Mouse (Mus musculus) olfactory bulb, adult 2 months (tissue): Measurements from ENCODE around the gene Syt16. TPM values are rescaled to one million over a fixed set of nuclear protein-coding genes. Genes with fewer than 3 reads are reported as not detected.

Source experiments
- H3K27ac ChIP-seq: fragments of 200-500 bp; 2 replicates; pipeline ENCODE4 v1.5.1; 2012; ENCODE audit warnings: low read depth, low read length; ENCODE audit not compliant: insufficient read depth
- H3K4me1 ChIP-seq: fragments of 200-500 bp; 2 replicates; pipeline ENCODE4 v1.6.1; 2012; ENCODE audit warnings: low read length; ENCODE audit not compliant: control insufficient read depth, insufficient read depth
- H3K4me3 ChIP-seq: fragments of 200-500 bp; 2 replicates; pipeline ENCODE4 v1.5.1; 2012; ENCODE audit warnings: mild to moderate bottlenecking, low read depth, low read length, moderate library complexity; ENCODE audit not compliant: insufficient read depth
- CTCF ChIP-seq: fragments of 200-500 bp; IDR thresholded peaks from 2 replicates; pipeline ENCODE4 v1.5.1; 2012; ENCODE audit warnings: low read depth, mild to moderate bottlenecking, low read length, moderate library complexity; ENCODE audit not compliant: insufficient read depth
- POLR2A ChIP-seq: fragments of 200-500 bp; IDR thresholded peaks from 2 replicates; pipeline ENCODE4 v1.6.1; 2012; ENCODE audit warnings: mild to moderate bottlenecking, low read depth, low read length, moderate library complexity; ENCODE audit not compliant: insufficient read depth
- WGBS: fragments of 180-500 bp; shearing (Covaris S2); methylation state at CpG from one replicate; pipeline ENCODE4 v1.1.7; 2018; 5-methylcytosine and 5-hydroxymethylcytosine counted together
- polyA plus RNA-seq: library from polyadenylated mRNA; stranded (reverse); fragments of >200 nt; gene quantifications from 2 replicates; pipeline ENCODE4 v1.2.4, GENCODE M21; 2012; ENCODE audit warnings: low replicate concordance; ENCODE audit not compliant: missing spikeins, insufficient read depth, insufficient read length

Gene Syt16
- polyA plus RNA-seq, 1 experiment, result not detected

DNA sequence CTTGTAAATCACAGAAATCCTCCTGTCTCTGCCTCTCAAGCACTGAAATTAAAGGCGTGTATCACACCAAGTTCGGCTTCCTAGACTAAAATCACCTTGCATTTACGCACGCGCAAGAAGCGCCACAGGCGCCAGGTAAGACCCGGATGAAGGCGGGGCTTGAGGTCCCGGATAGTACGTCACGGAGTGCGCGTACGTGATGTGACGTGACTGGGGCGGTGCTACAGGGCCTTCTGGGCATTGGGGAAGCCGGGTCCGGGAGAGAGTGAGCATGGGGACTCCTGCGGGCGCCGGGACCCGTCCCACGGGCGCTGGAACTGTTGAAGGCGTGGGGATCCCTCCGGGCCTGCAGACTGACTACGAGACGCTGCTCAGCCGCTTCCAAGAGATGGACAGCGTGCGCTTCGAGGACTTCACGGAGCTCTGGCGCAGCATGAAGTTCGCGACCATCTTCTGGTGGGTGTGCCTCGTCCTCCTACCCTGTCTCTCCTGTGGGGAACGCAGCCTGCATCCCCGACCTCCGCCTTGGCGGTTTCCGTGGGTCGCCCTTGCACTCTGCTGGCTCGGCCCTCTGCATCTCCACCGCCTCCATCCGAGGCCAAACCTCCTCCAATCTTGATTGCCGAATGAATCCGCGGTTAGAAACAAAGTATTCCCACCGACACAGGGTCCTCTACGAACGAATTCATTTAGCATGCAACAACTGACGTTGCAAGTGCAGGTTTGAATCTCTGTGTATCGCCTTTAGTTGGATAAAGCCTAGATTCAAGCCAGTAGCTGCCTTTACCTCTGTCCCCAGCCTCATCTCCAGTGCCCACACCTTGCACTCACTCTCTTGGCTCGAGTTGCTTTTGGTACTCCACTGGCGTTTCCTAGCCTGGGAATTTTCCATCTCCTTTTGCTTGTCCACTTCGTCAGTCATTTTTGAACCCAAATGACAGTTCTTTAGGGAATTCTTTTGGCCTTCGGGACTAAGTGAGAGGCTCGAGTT lies 32.9 kb upstream of the Syt16 start, which contains the start of gene Snapc1:
Gene Snapc1 (plus strand): TSS at position 191 of the 991 bp plus-strand sequence.
- TF ChIP-seq CTCF (no peak), POLR2A (peak; percentile 69)
- Histone ChIP-seq H3K27ac (peak within 1 kb of the TSS; percentile 6), H3K4me1 (peaks cover 2% of the 10 kb centered on the region; the same call in 1 of the 2 replicates), H3K4me3 (peak within 1 kb of the TSS; percentile 64)
- under 1% methylated on average over 60 of the region's 60 CpGs for WGBS

DNA sequence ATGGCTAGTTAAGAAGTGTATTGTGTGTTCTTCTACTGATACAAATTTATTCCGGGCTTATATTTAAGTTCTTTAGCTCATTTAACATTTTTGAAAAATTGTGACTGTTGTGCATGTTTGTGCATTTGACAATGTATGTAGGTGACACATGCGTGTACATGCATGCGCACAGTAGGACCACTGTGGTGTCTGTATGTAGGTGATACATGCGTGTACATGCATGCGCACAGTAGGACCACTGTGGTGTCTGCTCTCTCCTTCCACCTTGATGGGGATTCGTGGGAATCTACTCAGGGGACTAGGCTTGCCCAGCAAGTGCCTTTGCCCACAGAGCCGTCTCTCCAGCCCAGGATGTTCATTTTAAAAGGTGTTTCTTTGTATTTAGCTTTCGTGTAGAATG lies 28.3 kb upstream of the Syt16 start:
- 95% methylated on average over 8 of the region's 8 CpGs for WGBS
- Histone ChIP-seq H3K27ac (no peak overlapping the region), H3K4me1 (peaks cover 2% of the 10 kb centered on the region; the same call in 1 of the 2 replicates), H3K4me3 (no peak overlapping the region)
- TF ChIP-seq POLR2A, result no peak
- no peak for TF ChIP-seq CTCF

DNA sequence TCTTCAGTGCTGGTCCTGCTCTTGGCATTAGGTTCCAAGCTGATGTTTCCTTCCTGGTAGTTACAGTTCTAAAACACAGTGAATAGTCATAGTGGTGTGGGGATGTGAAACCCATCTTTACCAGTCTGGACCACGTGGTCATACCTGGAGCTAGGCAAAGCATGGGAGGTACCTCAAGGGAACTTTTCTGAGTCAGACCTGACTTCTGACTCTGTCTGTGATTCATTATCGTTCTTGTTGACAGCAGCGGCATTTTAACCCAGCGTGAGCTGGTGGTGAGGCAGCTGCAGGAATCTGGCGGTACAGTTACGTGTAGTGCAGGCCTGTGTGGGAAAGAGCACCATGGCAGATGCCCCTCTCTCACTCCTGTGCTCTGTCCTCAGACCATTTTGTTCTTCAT lies 22.9 kb upstream of the Syt16 start:
- H3K4me3 ChIP-seq, result no peak overlapping the region
- H3K27ac ChIP-seq, result no peak overlapping the region
- 90% methylated on average over 6 of the region's 6 CpGs for WGBS
- no peaks in the 10 kb centered on the region for H3K4me1 ChIP-seq
- TF ChIP-seq CTCF (no peak), POLR2A (no peak)

DNA sequence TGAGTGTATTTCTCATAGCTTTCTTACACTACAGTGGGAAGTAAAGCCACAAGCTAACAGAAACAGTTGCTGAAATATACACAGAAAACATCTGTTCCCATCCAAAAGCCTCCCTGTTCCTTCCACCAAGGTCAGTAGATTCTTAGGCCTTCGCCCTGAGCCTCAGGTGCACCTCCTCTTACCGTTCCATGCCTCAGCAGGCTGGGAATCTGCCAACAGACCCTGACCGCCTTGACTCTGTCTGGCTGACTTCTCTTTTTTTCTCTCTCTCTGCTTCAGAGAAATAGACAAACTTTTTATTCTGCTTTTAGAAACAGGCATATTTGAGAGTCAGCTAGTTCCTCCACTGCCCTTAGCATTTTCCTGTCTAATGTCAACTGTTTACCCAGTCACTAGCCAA lies 19.3 kb upstream of the Syt16 start:
- WGBS, result 88% methylated on average over 3 of the region's 3 CpGs
- no peak overlapping the region for H3K27ac ChIP-seq
- TF ChIP-seq POLR2A (no peak), CTCF (no peak)
- no peaks in the 10 kb centered on the region for H3K4me1 ChIP-seq
- no peak overlapping the region for H3K4me3 ChIP-seq

DNA sequence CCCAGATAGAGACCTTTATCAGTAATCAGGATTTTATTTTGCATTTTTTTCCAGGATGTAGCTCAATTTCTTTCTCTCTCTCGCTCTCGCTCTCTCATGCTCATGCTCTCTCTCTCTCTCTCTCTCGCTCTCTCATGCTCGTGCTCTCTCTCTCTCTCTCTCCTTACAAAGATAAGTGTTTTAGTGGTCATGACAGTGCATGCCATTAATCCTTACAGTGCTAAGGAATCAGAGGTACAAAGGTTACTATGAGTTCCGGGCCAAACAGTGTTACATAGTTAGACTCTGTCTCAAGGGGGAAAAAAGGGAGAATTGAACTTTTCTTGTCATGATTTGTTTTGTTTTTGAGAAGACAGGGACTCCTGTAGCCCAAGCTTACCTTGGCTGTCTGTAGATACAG lies 17.8 kb upstream of the Syt16 start:
- H3K27ac ChIP-seq, result no peak overlapping the region
- H3K4me3 ChIP-seq, result no peak overlapping the region
- TF ChIP-seq CTCF (no peak), POLR2A (no peak)
- WGBS, result 90% methylated on average over 5 of the region's 5 CpGs
- H3K4me1 ChIP-seq, result no peaks in the 10 kb centered on the region

DNA sequence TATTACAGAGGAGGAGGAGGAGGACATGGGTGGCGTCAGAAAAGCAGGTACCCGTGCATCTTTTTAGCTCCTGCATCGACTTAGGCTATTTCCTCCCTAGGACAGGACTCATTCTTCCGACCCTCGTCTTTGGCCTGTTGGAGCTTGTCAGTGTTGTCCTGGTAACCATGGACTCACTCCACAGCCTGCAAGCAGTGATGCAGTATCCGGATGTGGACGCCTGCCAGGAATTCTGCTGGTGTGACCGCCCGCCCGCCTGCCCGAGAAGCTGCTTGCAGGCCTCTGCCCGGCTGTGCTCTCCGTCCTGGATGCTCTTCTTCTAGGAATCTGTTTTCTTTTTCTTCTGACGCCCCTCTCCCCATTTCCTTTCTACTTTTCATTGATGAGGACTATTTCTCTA lies 14.9 kb upstream of the Syt16 start:
- Histone ChIP-seq H3K27ac (no peak overlapping the region), H3K4me3 (no peak overlapping the region), H3K4me1 (no peaks in the 10 kb centered on the region)
- 46% methylated on average over 14 of the region's 14 CpGs for WGBS
- no peak for TF ChIP-seq CTCF
- no peak for TF ChIP-seq POLR2A

DNA sequence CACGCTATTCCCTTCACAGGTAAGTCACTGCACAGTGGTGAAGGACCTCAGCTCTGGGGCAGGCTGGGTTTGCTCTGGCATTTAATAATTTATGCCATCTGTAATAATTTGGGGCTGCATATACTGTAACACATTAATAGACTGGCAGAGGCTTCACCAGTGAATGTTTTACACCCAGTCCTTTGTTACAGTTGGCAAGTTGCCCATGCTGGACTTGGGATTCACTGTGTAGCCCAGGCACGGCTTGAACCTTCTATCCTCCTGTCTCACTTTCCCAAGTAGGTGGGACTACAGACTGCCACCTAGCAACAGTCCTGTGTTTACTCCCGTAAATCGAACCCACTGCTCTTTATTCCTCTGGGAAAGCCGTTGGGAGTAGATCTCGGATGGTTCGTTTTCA lies 11.2 kb upstream of the Syt16 start:
- Histone ChIP-seq H3K4me3 (no peak overlapping the region), H3K27ac (no peak overlapping the region), H3K4me1 (no peaks in the 10 kb centered on the region)
- TF ChIP-seq CTCF (no peak), POLR2A (no peak)
- WGBS, result 89% methylated on average over 7 of the region's 7 CpGs

DNA sequence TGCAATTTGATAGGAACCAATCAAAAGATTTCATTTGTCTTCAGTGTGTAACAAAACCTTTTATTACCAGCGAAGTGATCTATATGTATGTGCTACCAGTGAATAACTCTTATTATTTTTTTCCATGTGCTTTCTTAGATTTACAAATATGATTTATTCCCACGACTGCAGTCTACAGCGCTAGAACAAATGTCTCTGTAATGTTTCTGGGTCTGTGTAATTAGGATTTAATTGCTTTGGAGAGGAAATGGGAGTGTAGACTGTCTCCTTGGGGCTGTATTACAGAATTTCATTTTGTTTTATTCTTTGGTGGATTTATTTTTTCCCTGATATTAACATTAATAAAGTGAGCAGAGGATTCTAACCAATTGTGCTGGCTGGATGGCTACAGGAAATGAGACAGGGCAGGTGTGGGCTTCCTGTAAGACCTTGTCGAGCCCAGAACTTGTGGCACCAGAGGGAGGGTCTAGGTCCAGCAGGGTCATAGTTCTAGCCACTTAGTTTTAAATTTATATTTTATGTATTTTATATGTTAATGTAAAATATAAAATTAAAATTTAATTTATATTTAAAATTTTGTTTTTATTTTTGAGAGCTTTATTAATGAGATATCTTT lies 9.0 kb upstream of the Syt16 start:
- H3K4me3 ChIP-seq, result no peak overlapping the region
- 65% methylated on average over 4 of the region's 4 CpGs for WGBS
- no peaks in the 10 kb centered on the region for H3K4me1 ChIP-seq
- TF ChIP-seq POLR2A (no peak), CTCF (no peak)
- H3K27ac ChIP-seq, result no peak overlapping the region

DNA sequence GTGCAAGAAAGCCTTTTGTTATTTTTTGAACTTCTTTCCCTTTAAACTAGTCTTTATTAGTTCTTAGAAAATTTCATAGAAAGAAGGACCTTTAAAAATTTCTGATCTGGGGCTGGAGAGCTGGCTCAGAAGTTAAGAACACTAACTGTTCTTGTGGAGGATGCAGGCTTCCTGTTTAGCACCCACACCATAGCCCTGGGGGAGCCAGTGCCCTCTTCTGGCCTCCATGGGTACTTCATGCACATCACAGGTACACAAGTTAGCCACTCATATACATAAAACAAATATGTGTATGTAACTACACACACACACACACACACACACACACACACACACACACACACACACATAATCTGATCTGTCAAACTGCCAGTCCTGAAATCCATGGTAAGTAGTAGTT lies 7.9 kb upstream of the Syt16 start:
- Histone ChIP-seq H3K4me3 (no peak overlapping the region), H3K4me1 (no peaks in the 10 kb centered on the region), H3K27ac (no peak overlapping the region)
- TF ChIP-seq CTCF, result no peak
- no peak for TF ChIP-seq POLR2A
